Mouse (Mus musculus) adrenal gland, postnatal 36 days (tissue): Measurements from ENCODE around the gene Rbm47. TPM values are rescaled to one million over a fixed set of nuclear protein-coding genes. Genes with fewer than 3 reads are reported as not detected.
"Not testable (repeated sequence)": the region's sequence is repeated elsewhere in the genome, so short reads cannot be mapped to it uniquely, and the experiment has no call there.

Experiments used
- DNase-seq, 2 experiments: peaks; one replicate each; pipeline ENCODE4 v3.0.0; 2021; ENCODE audit warnings: mixed read lengths in 1 of 2
- long read RNA-seq, 2 experiments: library from polyadenylated mRNA; stranded (forward); transcript quantifications; one replicate each; pipeline ENCODE4 v2.0.0; 2021; ENCODE audit warnings: borderline sequencing depth in 2 of 2
- total RNA-seq, 2 experiments: library from RNA; stranded (reverse); gene quantifications; 2 replicates each; pipeline ENCODE4 v1.2.3; 2021

Gene Rbm47
- total RNA-seq, result 100 to 1,000 TPM; 102 to 121 TPM
- long read RNA-seq, experiment 1, full-length matches to known transcripts, result 17 of 47 reads
- long read RNA-seq, experiment 1, partial matches to known transcripts, result 12 of 47 reads
- long read RNA-seq, experiment 1, other reads (novel, unspliced or antisense), result 18 of 47 reads
- long read RNA-seq, experiment 2, full-length matches to known transcripts, result 5 of 8 reads
- long read RNA-seq, experiment 2, partial matches to known transcripts, result 1 of 8 reads
- long read RNA-seq, experiment 2, other reads (novel, unspliced or antisense), result 2 of 8 reads

DNA sequence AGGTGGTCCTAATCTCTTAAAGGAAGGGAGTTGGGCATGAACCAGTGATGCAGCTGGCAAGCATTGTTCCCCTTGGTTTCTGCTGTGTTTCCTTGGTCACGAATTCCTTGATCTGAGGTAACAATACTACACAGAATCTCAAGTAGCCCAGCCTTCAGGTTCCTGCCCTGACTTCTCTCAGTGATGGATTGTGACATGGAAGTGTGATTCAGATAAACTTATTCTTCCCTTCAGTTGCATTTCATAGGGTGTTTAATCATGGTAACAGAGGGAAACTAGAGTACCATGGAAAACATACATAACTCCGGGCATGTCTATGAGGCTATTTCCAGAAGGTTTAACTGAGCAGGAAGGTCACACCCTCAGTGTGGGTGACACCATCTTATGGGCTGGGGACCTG, at the start of gene Rbm47:
Rbm47 (minus strand) TSS at position 101 of the 400 bp plus-strand sequence.
- DNase-seq, result no peak

DNA sequence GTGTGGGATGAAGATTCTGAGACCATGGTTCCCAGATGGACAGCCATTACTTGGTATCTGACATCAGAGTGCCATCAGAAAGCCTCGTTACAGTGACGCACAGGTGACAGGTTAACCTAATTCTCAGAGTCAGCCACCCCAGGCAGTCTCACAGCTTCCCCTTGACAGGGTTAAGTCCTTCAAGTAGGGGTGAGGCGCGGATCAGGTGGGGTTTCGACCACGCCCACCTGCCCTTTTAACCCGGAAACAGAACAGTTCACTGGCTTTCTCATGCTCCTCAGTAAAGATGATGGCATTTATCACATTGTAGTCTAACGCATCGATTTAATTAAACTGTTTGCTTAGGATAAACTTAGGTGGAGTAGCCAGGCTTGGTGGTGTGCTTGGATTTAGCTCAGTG, 47.7 kb upstream of the Rbm47 start:
- DNase-seq, result no peak

DNA sequence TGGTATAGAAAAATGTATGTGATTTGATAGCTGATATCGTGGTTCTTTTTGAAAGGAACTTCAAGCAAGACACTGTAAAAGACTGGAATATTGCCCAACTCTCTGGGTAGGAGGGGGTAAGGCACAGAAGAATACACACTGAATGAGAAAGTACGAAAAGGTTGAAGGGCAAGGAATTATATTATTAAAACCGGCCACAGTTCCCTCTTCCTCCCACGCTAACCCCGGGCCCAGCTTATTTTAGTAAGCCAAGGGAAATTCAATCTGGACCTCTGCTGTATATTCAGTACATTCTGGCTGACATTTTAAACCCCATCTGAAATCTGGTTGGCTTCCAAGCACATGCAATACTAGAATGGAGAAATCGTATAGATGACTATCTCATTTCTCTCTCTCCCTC, 46.8 kb upstream of the Rbm47 start:
- DNase-seq, result no peak

DNA sequence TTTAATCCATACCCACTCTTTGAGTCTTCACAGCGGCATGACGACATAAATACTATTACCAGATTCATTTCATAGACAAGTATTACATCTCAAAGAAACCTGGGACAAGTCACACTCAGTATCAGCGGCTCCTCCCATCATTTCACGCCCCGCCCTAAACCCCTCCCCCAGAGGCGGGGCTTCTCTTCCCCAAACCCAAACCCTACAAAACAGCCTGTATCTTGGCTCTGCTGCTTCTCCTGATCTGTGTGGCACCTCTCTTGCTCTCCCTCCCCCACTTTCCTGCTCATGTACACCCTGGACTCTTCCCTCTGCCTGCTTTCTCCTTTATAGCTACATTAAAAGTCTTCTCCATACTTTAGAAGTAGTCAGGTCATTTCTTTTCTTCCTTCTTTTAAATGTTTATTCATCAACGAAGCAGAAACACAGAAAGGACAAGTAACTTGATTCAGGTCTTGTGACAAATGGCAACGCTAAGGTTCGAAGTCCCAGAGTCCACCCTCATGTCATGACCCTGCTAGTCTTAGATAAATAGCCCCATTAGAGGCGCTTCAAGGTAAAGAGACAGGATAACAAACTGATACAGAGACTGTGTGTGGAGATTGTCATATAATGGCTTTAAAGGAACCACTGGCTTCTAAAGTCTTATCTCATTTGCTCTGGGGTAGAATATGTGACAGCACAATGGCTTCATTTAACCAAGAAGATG, 42.8 kb upstream of the Rbm47 start:
- no peak for DNase-seq

DNA sequence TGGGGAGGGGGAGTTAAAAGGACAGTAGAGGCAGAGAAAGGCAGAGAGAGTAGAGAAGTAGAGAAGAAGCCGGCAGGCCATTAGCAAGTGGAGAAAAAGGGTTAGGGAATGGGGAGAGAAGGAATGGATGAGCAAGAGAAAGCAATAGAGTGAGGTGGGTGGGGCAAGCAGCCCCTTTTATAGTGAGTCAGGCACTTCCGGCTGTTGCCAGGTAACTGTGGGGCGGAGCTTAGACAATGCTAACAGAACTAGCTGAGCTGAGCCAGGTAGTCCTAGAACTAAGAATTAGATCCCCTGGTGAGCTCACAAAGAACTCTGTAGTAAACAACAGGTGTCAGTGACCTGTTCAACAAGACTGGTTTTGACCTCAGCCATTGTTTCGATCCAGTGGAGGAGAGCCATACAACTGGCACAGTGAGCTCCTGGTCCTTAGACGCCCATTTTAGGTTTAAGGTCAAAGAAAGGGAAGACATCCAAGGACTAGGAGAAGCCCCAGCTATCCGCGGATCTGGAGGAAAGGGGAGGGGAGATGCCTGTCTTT, 41.5 kb upstream of the Rbm47 start:
- DNase-seq, result no peak

DNA sequence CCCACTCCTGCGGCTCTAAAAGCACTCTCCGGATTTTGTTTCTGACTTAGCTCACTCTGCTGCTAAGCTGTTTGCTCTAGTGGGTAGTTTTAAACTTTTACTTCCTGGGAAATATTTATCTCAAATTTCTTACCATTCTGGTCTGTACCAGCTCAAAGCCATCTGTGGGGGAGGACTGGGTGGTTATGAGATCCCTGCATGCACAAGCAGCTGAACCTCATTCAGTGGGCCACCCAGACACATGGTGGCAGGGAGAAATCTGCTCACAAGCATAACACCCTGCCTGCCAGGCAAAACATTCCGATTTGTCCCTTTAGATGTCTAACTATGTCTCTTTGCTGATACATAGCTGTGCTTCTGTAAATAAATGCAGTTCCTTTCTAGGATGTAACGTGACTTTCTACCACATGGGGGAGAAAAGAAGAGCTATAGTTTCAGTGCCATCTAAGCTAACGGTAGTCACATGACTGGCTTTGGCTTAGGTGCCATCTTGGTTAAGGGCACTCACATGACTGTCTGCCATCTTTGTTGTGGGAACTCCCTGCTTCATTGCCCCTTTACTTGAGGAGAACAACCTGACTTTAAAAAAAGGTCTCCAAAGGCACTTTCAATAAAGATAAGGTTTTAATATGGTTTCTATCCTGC, 36.7 kb upstream of the Rbm47 start:
- no peak for DNase-seq

DNA sequence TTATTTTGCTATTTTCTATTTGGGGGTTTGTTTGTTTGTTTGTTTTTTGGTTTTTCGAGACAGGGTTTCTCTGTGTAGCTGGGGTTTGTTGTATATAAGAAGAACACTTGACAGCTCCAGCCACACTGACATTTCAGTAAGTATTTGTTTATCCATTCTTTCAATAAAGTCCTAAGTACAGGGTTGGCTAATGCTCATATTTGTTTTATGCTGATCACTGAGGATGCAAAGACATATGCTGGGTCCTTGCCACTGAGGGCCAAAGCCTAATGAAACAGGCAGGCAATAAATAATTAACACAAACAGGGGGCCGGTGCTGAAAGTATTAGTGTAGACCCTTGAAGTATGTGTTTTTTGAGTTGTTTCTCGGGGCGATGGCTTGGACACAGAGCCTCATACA, 32.0 kb upstream of the Rbm47 start:
- no peak for DNase-seq

DNA sequence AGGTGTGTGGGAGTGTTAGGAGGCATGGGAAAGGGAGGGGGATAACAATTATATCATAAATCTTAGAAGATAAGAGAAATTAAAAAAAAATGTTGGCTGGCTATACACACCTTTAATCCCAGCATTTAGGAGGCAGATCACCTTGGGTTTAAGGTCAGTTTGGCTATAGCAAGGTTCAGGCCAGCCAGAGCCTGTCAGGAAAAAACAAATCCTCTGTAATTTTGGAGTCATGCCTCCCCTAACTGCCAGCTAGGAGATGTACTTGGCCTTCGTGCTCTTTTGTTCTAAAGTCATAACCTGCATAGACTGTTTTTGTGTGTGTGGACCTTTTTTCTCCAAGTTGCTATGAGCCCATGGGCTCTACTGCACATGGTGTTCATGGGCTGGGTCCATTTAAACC, 30.5 kb upstream of the Rbm47 start:
- no peak for DNase-seq

DNA sequence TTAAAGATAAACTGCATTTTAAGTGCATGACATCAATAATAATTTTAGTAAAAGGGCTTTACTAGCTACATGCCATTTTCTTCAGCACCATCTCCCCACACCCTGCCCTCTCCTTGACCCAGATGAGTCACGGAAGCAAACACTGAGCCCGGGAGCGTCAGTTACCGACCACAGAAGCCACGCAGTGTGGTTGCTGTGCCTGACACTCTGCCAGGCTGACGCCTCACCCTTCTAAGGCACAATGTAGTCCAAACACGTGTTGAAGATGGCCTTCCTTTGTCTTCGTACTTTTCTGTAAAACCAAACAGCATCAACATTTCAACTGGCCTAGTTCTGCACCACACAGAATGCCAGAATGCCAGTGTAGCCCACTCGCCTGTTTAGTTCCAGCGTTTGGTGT, 27.1 kb upstream of the Rbm47 start:
- peak; percentile 90 to 93 for DNase-seq

DNA sequence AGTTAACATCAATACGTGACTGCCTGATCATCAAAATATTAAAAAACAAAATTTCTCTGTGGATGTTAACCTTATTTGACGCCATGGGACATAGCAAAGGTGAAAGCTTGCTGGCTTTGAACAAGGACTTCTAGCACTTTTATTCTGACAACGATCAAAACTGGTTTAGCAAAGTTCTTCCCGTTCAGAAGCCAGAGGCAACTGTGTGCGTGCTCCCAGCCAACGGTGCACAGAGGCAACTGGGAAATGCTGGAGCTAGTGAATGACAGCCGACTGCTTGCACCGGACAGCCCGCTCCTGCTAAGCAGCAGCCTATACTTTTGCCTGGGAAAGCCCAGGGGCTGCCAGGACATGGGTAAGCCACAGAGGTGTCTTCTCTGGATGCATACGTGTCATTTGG, 22.4 kb upstream of the Rbm47 start:
- DNase-seq, result no peak

DNA sequence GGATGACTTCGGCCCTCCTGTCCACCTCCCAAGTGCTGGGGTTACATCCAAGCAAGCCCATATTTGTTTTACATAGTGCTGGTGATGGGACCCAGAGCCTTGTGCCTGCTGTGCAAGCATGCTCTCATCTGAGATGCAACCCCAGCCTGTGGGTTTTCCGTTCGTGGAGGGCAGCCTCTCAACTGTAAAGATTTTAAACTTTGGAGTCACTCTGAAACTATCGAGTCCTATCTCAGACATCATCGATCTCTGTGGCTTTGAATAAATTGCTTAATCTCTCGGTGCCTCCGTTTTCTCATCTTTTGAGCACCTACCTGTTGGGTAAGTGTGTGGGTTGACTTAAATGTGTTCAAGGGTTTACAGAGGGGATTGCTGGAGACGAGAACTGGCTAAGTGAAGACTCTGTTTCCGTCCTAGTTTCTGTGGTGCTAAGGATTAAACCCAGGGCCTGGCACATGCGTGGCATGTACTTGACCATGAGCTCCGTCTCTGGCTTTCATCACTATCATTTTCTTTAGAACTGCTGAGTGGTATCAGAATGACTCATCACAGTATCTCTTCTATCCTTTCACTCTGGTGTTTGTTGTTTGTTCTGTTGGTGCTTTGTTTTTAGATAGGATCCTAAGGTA, 20.4 kb upstream of the Rbm47 start:
- DNase-seq, result peak in 1 of 2 experiments; percentile 10

DNA sequence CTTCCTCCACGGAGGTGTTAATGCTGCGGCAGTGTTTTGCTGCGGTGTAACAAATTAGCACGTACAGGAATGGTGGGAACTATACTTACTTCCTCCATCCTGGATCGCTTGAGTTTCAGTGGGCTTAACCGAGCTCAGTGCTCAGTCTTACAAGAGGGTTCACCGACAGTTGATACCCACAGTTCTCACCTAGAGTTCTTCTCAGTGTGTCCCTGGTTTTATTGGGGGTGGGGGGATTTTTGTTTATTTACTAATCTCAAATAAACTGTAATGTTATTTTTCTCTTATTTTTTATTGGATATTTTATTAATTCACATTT, 18.2 kb upstream of the Rbm47 start:
- no peak for DNase-seq

DNA sequence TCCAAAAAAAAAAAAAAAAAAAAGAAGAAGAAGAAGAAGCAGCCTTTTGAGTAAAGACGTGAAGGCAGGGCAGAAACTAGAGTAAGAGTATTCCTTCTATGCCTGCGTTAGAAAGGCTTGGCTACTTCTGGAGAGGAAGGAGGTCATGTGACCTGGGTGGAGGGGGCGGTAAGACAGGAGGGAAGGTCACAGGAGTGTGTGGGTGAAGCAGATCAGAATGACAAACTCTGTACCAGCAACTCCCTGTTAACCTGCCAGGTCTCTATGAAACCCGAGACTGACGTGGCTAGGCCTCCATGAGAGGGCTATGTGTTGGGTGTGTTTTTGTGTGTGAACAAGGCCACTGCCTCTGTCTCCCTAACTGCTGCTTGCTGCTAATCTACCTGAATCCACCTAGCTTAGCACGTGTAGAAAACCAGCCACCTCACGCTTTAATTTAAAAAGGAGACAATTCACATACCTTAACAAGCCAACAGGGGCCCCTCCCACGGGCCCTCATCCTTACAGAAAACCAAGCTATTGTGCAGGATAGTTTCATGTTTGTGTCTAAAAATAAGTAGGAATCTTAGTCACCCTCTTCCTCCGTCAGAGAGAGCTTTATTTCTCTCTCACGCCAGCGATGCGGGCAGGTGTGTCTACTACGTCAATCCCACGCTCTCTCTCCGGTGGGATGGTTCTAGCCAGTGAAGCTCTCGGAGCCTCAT, 17.7 kb upstream of the Rbm47 start:
- no peak for DNase-seq

DNA sequence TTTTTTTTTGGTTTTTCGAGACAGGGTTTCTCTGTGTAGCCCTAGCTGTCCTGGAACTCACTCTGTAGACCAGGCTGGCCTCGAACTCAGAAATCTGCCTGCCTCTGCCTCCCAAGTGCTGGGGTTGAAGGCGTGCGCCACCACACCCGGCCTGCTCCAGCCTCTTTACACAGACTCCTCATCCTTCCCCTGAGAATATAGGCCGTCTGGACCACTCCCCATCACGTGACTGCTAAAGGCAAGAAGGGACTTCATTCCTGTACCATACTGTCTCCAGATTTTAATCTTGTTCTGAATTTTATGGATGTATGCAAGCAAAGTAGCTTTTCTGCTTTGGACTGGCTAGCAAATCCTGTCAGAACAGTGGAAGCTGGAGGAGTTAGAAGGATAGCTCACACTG, 15.7 kb upstream of the Rbm47 start:
- not testable (repeated sequence) for DNase-seq

DNA sequence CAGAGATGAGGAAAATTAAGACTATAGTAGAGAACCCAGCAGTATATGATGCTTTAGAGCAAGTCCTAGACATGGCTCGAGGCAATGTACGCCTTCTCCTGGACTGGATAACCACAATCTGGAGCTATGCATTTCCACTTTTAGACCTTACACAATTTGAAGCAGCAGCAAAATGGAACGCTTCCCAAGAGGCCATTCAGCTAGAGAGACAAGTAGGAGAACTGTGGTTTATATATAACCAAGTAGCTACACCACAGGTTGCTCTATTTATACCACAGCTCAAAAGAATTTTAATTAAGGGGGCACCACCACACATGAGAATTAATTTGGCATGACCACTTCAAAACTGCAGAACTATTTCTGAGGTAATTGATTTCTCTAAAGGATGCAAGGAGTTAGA, 9.2 kb upstream of the Rbm47 start:
- DNase-seq, result no peak

DNA sequence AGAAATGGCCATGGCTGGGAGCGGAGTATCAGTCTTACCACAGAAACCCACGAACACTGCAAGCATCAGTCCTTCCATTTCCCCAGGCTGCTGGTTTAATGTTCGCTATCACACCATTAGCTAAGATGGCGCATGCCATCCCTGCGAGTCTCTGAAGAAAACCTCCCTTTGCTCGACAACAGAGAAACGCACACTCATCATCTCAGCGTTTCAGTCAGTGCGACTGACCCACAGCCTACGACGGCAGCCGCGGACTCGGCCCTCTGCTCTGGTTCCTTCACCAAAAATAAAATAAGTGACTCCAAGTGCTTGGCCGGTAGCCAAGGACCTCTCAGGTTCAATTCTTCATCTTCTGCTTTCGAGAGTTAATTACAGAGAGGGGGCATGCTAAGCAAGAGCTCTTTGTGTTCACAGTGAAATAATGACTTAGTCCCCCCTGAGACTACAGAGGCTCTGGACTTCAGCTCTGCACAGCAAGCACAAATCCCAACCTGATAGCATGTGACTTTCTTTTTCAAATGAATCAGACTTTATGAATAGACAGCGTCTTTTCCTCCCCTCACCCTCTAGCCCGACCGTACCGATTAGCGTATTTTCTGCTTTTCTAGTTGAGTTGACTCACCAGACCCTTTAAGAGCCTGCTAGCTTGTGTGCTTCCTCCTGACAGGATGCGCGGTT, 1.4 kb upstream of the Rbm47 start:
- DNase-seq, result no peak

DNA sequence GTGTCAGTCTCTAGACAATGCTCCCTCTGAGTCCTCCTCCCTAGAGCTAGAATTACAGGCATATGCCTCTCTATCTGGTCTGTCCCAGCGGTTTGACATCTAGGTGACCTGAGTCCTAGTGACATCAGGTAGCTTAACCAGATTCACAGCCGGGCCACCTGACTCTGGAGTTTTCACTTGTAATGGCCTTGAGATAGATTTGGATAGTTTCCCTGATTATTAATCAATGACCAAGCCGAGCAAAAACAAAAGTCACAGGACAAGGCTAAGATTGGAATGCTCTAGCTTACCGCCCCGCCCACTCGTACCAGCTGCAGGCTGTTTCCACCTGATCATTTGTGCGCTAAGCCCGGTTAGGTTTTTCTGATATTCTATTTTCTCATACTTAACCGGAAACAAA, 2.3 kb downstream of the Rbm47 start:
- DNase-seq, result no peak

DNA sequence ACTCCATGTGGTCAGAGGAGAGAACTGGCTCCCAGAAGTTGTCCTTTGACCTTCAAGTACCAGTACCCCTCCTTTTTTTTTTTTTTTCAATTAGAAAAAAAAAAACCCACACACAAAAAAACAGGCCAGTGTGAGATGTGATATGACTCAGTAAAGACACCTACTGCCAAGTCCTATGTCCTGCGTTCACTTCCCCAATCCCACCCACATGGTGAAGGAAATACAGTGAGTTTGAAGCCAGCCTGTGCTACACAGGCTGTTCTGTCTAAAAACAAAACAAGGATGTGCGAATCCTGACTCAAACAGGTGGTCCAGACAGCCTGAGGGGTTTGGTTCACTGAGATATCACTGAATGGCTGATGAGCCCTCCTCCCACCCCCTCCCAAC, 3.8 kb downstream of the Rbm47 start:
- no peak for DNase-seq

DNA sequence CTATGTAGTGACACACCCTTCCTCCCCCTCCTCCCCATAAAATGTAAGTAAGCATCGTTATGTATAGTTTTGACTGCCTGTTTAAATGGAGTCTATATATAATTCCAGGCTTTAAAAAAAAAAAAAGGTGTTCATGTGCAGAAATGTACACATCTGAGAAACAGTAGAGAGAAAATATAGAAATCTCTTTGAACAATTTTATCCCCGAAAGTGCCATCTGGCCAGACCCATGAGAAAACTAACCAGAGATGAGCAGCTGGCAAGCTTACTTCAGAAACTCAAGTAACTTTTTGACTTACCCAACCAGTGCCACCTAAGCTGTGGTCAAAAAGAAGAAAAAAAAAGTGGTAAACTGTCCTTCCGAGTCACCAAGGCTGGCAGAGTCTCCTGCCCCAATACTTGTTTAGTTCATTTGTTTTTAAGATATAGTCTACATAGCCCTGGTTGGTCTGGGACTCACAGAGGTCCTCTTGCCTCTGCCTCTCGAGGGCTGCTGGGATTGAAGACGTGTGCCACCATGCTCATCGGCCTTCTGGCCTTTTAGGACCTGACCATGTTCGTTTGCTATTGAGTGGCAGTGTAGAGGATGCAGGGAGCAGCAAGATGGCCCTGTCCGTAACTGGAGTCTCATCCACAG, 4.3 kb downstream of the Rbm47 start:
- DNase-seq, result no peak

DNA sequence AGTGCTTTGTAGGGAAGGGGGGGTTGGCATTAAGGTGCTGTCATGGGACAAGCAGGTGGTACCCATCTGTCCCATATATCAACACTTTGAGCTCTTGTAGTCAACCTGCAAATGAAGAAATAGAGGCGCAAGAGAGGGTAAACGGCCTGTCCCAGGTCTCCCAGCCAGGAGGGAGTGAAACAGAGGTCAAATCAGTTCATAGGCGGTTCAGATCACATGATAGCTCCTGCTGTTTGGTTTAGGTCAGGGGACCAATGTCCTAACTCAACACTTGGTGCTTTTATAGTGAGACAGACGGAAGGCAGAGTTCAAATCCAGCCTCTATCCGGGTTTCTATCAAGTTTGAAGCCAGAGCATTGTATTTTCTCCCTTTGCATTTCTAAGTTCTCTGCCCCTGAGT, 6.0 kb downstream of the Rbm47 start:
- no peak for DNase-seq

DNA sequence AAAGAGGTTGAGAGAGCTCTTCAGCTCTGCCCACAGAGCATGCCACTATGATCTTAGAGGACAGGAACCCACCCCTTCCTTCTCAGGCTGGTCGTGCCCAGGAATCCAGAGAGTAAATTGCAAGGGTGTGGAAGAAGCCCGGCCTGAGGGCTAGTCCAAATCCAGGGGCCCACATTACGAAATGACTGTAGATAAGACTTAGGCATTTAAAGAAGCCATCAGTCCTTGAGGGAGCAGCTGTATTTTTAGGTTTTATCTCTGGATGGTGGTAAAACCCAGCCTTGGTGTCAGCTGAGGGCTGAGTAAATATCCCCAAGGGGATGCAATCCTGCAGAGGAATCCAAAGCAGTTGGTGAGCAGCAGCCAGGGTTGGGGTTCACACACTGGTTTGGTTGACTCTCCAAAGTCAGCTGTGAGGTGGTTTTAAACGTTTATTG, 6.7 kb downstream of the Rbm47 start:
- no peak for DNase-seq
